Mouse (Mus musculus) G1E (cell line): ENCODE results near the gene Cdh12.

Experiments
- CTCF ChIP-seq: IDR thresholded peaks from 2 replicates; pipeline ENCODE4 v1.5.1; 2012; ENCODE audit warnings: low read depth, low read length, inconsistent platforms, mixed read lengths
- GATA1 ChIP-seq: IDR thresholded peaks from 2 replicates; pipeline ENCODE4 v1.6.1; 2012; ENCODE audit warnings: borderline replicate concordance, low read length, inconsistent platforms, mixed read lengths
- TAL1 ChIP-seq: conservative IDR thresholded peaks from 2 replicates; pipeline ENCODE4 v1.6.1; 2012; ENCODE audit warnings: low read depth, low read length, inconsistent platforms, mixed read lengths

GRCm38 (mm10) chr15:20666650-20667049 lies 217.6 kb downstream of the Cdh12 start, which contains the start of gene Acot10:
- TF ChIP-seq GATA1 (no peak), CTCF (no peak), TAL1 (no peak)
